Mouse (Mus musculus): Measurements from ENCODE around the gene Rxfp4.

The Rxfp4 gene

GRCm38 (mm10) chr3:88652846-88653515, at the start of gene Rxfp4:
TSS of gene Rxfp4 (minus strand) at chr3:88653142.
- no peak for DNase-seq (ENCODE audit: low spot score)

DNA sequence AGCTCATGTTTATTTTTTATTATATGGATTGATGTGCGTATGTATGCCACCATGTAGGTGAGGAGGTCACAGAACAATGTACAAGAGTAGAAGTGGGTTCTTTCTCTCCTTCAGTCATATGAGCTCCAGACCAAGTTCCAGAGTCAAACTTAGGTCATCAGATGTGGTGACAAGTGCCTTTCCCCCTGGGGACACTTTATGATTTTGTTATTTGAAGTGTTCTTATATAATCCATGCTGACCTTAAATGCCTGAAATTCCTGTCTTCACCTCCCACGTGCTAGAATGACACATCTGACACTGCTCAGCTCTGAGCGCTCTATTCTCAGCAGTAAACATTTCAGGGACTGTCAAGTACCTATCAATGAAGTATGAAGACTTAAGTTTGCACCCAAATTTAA, 48.3 kb upstream of the Rxfp4 start:
- no peak for DNase-seq (ENCODE audit: low spot score)

- no peak for DNase-seq (ENCODE audit: low spot score)
Observed at GRCm38 (mm10) chr3:88700247-88700646, 47.3 kb upstream of the Rxfp4 start.

DNA sequence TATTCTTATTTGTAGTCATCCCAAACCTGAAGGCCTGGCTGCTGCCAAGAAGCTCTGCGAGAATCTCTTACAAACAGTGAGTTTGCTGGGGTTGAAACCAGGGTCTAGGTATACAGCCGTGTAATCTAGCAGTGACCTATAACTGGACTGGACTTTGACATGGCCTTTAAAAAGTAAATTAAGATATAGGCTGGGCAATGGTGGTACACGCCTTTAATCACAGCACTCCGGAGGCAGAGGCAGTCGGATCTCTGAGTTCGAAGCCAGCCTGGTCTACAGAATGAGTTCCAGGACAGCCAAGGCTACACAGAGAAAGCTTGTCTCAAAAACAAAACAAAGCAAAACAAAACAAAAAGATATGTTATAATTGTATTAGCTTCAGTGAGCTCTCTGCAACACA, 45.9 kb upstream of the Rxfp4 start:
- no peak for DNase-seq (ENCODE audit: low spot score)

DNA sequence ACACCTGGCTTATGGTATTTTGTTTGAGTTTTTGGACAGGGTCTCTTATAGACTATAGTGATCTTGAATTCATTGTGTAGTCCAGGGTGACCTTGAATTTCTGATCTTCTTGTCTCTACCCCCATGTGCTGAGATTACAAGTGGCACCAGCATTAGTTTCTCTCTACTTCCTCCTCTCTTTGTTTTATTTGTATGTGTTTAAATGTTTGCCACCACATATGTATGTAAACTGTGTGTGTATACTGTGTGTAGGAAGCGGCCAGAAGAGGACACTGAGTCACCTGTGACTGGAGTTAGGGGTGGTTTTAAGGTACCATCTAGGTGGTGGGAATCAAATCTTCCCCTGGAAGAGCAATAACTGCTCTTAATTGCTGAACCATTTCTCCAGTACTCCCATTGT, 45.1 kb upstream of the Rxfp4 start:
- no peak for DNase-seq (ENCODE audit: low spot score)

GRCm38 (mm10) chr3:88695545-88695944, 42.6 kb upstream of the Rxfp4 start:
- no peak for DNase-seq (ENCODE audit: low spot score)

GRCm38 (mm10) chr3:88689079-88689478, 36.1 kb upstream of the Rxfp4 start:
- no peak for DNase-seq (ENCODE audit: low spot score)

- no peak for DNase-seq (ENCODE audit: low spot score)
Observed at GRCm38 (mm10) chr3:88686734-88687611, 34.0 kb upstream of the Rxfp4 start.

DNA sequence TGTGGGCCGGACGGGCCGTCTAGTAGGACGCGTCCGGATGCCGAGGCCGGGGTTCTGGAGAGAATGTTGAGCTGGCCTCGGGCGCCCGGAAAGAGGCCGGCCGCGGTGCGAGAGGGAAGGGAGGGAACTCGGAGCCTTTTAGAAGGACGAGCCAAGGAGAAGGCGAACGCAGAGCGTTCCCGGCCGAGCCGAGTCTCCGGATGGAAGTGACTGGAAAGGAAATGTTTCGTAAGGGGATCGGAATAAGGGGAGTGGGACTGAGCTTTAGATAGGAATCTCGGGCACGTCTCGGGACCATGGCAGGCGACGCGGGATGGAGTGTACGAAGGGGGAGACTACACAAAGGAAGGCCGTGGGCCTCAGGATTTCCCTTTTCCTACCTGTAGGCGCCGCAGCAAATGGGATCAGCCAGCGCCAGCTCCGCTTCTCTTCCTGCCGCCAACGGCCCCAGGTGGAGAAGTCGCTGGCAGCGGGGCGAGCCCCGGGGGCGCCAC, 33.1 kb upstream of the Rxfp4 start:
- peak; percentile 76 for DNase-seq (ENCODE audit: low spot score)

DNA sequence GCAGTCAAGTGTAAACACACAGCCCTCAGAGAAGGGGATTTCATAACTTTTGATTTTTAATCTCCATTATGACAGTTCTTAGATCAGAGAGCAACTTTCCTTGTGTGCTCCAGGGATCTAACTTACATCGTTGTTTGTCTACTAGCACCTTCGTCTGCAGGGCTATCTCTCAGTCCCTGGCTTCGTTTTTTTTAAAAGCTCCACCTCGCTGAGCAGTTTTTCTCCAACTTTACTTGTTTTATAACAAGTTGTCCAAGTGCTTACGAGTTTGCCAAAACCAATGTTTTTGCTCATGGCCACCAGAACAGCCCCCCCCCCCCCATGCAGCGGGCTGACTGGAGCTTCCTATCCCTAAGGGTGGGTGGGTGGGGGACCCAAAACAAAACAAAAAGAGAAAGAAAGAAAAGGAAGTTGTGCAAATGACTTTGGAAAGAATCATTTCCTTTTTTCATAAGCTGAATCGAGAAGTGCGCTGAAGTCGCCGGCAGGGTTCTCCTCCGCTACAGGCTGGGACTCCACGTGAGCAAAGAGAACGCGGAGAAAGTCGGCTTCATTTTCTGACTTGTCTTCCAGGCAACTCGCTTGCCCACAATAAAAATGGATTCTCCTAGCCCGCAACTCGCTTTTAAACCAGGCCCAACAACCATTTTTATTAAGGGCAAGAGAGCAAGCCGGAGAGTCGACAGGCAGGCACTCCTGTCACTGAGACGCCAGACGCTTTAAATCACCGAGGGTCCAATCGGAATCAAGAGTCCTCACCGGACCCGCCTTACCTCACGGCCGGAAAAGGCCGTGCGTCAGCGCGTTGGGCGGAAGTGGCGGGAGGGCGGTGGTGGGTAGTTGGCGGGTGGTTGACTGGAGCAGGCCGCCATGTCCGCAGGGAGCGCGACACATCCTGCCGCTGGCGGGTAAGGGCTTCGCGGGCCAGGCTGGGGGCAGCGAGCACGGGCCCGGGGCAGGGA, 32.3 kb upstream of the Rxfp4 start, which contains the start of gene Khdc4:
Khdc4 (plus strand) TSS at position 824 of the 962 bp plus-strand sequence.
- peak; percentile 99 for DNase-seq (ENCODE audit: low spot score)

DNA sequence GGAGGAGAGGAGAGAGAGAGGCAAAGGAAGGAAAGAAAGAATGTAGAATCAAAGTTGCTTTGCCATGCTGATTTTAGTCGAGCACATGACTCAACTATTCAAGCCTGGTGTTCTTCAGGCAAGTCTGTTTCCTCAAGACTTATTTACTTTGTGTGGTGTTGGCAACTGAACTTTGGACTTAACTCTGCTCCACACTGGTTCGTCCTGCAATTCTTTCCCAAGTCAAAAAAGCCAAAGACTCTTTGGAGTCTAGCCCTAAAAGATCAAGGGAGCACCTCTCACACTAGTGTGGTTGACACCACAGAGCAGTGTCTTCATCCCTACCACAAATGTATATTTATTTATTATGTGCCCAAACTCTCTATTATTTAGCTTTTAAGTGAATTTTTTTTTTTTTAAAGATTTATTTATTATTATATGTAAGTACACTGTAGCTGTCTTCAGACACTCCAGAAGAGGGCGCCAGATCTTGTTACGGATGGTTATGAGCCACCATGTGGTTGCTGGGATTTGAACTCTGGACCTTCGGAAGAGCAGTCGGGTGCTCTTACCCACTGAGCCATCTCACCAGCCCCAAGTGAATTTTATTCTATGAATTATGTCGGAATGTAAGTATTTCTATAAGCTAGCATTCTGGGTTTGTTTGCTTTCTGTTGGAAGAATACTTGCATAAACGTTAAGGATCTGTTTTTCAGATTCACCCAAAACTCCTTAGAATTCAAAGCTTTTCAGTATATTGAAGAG, 31.5 kb upstream of the Rxfp4 start:
- DNase-seq (ENCODE audit: low spot score), result no peak

GRCm38 (mm10) chr3:88683814-88684213, 30.9 kb upstream of the Rxfp4 start:
- DNase-seq (ENCODE audit: low spot score), result no peak

DNA sequence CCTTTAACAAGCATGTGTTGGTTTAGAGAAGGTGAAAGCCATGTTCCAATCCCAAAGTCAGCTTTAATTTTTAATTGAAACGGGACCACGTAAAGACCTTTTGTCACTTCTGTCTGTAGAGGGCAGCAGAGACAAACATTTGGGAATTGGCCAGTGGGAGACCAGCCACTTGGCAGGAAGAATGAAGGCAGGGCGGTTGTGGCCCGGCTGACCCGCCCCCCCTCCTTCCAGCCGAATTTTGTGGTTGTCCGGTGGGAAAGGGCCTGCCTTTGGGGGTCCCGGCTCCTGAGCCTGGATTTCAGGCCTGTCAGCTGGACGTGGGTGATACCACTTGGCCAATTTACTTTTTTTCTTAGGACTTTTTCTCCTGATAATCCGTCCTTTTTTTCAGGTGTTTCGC, 24.5 kb upstream of the Rxfp4 start:
- DNase-seq (ENCODE audit: low spot score), result peak; percentile 95

- DNase-seq (ENCODE audit: low spot score), result no peak
Observed at GRCm38 (mm10) chr3:88664095-88664494, 11.2 kb upstream of the Rxfp4 start.

GRCm38 (mm10) chr3:88659798-88660197, 6.9 kb upstream of the Rxfp4 start:
- no peak for DNase-seq (ENCODE audit: low spot score)

DNA sequence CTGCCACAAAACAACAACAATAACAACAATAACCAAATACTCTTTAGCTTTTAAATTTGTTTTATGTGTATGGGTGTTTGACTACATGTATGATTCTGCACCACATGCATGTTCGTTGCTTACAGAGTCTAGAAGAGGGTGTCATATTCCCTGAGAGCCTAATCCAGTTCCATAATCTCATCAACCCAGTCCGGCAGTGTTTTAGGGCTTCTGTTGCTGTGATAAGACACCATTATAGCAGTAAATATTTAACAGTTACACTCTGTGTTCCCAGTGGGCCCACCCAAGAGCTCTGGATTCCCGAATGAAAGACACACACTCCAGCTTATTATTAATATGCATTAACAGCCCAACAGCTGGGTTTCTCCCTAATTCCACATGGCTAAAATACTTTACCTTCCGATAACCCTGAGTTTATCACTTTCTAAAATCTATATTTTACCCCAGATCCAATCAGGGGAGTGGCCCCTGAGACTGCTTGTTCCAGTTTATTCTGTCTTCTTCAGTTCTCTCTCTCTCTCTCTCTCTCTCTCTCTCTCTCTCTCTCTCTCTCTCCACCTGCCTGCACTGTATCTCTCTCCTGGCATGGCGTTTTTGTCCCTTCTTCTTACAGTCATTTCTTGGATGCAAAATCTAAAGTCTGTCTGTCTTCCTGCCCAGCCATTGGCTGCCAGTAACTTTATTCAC, 5.6 kb upstream of the Rxfp4 start:
- no peak for DNase-seq (ENCODE audit: low spot score)

DNA sequence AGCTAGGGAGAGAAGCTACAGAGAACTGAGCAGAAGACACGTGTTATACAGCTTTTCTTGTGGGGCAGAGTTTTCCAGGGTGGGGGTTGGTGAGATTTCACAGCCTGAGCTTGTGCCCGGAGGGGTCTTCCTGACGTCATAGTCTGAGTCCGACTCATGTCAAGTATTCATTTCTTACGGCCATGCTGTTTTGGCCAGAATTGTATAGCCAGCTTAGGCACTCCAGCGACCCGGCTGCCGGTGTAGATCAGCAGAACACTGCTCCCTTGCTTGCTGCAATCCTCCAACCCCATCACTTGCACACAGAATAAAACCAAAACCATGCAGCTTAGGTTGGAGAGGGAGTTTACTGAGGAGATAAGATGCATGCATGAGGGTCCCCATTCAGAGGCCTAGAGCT, 2.7 kb upstream of the Rxfp4 start:
- no peak for DNase-seq (ENCODE audit: low spot score)

DNA sequence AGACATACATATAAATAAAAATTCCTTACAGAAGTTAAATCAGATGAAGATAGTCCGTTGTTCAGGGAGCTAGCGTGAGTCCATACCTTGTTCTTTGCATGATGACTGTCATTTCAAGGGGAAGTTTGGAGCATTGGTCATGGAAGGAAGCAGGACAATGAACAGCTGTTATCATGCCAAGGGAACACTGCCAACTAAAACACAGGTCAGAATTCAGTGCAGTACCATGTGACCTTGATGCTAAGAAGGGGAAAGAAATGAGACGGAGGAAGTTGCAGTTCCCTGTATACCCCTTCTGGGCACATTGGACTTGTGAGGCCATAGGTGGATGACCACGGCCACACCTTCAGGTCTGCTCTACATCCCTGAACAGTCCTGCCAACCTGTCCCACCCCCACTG, 1.7 kb upstream of the Rxfp4 start:
- DNase-seq (ENCODE audit: low spot score), result no peak

GRCm38 (mm10) chr3:88653516-88654370, 801 bp upstream of the Rxfp4 start:
- no peak for DNase-seq (ENCODE audit: low spot score)
